29 mouse cellular contexts compared by ENCODE assay signal in the genomic region with DNA sequence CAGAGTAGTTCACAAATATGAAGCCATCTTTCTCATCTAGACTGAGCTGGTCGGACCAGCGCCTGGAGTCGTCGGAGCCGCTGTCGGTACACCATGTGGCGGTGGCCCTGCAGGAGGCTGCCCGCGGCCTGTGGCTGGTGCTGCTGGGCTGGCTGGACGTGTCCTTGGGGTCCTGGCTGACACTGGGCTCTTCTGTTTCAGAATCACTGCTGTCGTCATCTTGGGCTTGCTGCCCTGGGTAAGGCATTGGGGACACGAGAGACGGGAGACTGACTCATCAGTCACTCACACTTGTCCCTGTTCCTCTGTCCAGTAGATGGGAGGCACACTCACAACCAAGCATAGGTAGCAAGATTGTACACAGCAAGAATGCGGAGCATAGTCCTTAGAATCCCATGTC.
A peak's percentile ranks its signal among the peaks of the same experiment; 100 is the strongest.
DNase-seq lines count a peak whose midpoint lies in the region; ATAC-seq and TF ChIP-seq lines count a peak whose summit lies in the region.
"Had no signal": no experiment of that assay in that cellular context is flagged by ENCODE, and none has a peak within 500 bp of the region (broad histone marks: within the 10 kb centered on the region; RNA-seq: fewer than 3 reads in every experiment).

No protein-coding gene starts in this region.

- no peaks in the 10 kb centered on the region for H3K27me3 ChIP-seq in midbrain, embryonic 14.5 days (ENCODE audit: control insufficient read depth, insufficient read depth, low read length)
- H3K27me3 ChIP-seq: embryonic facial prominence, embryonic 13.5 days; forebrain, embryonic 12.5 days; forebrain, embryonic 15.5 days; heart, embryonic 13.5 days; hindbrain, embryonic 12.5 days; hindbrain, embryonic 15.5 days; Patski had no signal

- H3K36me3 ChIP-seq in ES-E14 (ENCODE audit: control insufficient read depth, insufficient read depth, low read length, poor library complexity, severe bottlenecking), result peaks cover 60% of the 10 kb centered on the region
- H3K36me3 ChIP-seq in midbrain, embryonic 14.5 days (ENCODE audit: control insufficient read depth, insufficient read depth, low read length), result peaks cover 100% of the 10 kb centered on the region
- H3K36me3 ChIP-seq: G1E had no signal

- DNase-seq in ES-E14 (ENCODE audit: low read depth, low spot score), result no peak
- DNase-seq in adrenal gland, adult 18-20 months (ENCODE audit: low spot score in 2 of 2), result peak; percentile 35 to 53
- DNase-seq in adrenal gland, postnatal 10 days, result peak; percentile 81
- DNase-seq in adrenal gland, postnatal 36 days, result peak; percentile 88 to 93
- no peak for DNase-seq in frontal cortex, postnatal 10 days (ENCODE audit: low spot score in 2 of 2)
- DNase-seq in layer of hippocampus, postnatal 10 days (ENCODE audit: low spot score in 2 of 2), result no peak
- no peak for DNase-seq in urinary bladder, postnatal 14 days (ENCODE audit: low spot score)
- DNase-seq in midbrain, embryonic 14.5 days, result no peak
- DNase-seq: cerebellum, adult 18-20 months; cerebellum, postnatal 10 days; cerebellum, postnatal 36 days; embryo, embryonic 11 days; gastrocnemius, postnatal 10 days; gastrocnemius, postnatal 36 days; heart, adult 2 months; heart, postnatal 14 days had no signal

- H3K4me1 ChIP-seq in ES-E14 (ENCODE audit: control insufficient read depth in 2 of 2, insufficient read depth in 2 of 2, low read length in 2 of 2, poor library complexity in 1 of 2), result peaks cover 11 to 31% of the 10 kb centered on the region in 2 experiments; a peak in 3 of 4 replicates
- H3K4me1 ChIP-seq in midbrain, embryonic 14.5 days (ENCODE audit: control insufficient read depth, insufficient read depth, low read length), result no peaks in the 10 kb centered on the region
- H3K4me1 ChIP-seq: embryonic facial prominence, embryonic 10.5 days; embryonic facial prominence, embryonic 13.5 days; forebrain, embryonic 12.5 days; forebrain, embryonic 15.5 days; heart, embryonic 10.5 days; heart, embryonic 13.5 days; hindbrain, embryonic 12.5 days; hindbrain, embryonic 15.5 days had no signal

- H3K27ac ChIP-seq in ES-E14 (ENCODE audit: insufficient read depth, low read depth, low read length, poor library complexity, severe bottlenecking), result no peak overlapping the region
- no peak overlapping the region for H3K27ac ChIP-seq in midbrain, embryonic 14.5 days (replicated peaks; ENCODE audit: low read depth, low read length)
- H3K27ac ChIP-seq: embryonic facial prominence, embryonic 10.5 days; embryonic facial prominence, embryonic 13.5 days; forebrain, embryonic 12.5 days; forebrain, embryonic 15.5 days; heart, adult 2 months; heart, embryonic 10.5 days; heart, embryonic 13.5 days; hindbrain, embryonic 12.5 days; hindbrain, embryonic 15.5 days had no signal

- H3K9me3 ChIP-seq in ES-E14 (ENCODE audit: control insufficient read depth, insufficient read depth, low read depth, low read length), result no peaks in the 10 kb centered on the region
- no peaks in the 10 kb centered on the region for H3K9me3 ChIP-seq in midbrain, embryonic 14.5 days (ENCODE audit: control insufficient read depth, low read length)
- H3K9me3 ChIP-seq: embryonic facial prominence, embryonic 10.5 days; embryonic facial prominence, embryonic 13.5 days; forebrain, embryonic 12.5 days; forebrain, embryonic 15.5 days; heart, embryonic 10.5 days; heart, embryonic 13.5 days; hindbrain, embryonic 12.5 days; hindbrain, embryonic 15.5 days had no signal

- peak overlapping the region; percentile 19; the same call in 1 of the 2 replicates for H3K9ac ChIP-seq in ES-E14 (ENCODE audit: insufficient read depth, low read depth, low read length, poor library complexity, severe bottlenecking)
- H3K9ac ChIP-seq in midbrain, embryonic 14.5 days (replicated peaks; ENCODE audit: low read length), result no peak overlapping the region
- H3K9ac ChIP-seq: embryonic facial prominence, embryonic 13.5 days; forebrain, embryonic 12.5 days; forebrain, embryonic 15.5 days; heart, embryonic 13.5 days; hindbrain, embryonic 12.5 days; hindbrain, embryonic 15.5 days had no signal

- 94% methylated on average over 14 of the region's 14 CpGs for WGBS in midbrain, embryonic 14.5 days

- no peak overlapping the region for H3K4me3 ChIP-seq in ES-E14 (ENCODE audit: insufficient read depth in 1 of 2, low read depth in 1 of 2, low read length in 2 of 2, poor library complexity in 1 of 2, severe bottlenecking in 1 of 2)
- H3K4me3 ChIP-seq in midbrain, embryonic 14.5 days (replicated peaks; ENCODE audit: low read depth, low read length), result no peak overlapping the region
- H3K4me3 ChIP-seq: embryonic facial prominence, embryonic 10.5 days; embryonic facial prominence, embryonic 13.5 days; erythroblast, embryonic 14.5 days; forebrain, embryonic 12.5 days; forebrain, embryonic 15.5 days; heart, adult 2 months; heart, embryonic 10.5 days; heart, embryonic 13.5 days; hindbrain, embryonic 12.5 days; hindbrain, embryonic 15.5 days had no signal

- no peak overlapping the region for H3K4me2 ChIP-seq in midbrain, embryonic 14.5 days (ENCODE audit: low read length)
- H3K4me2 ChIP-seq: embryonic facial prominence, embryonic 13.5 days; forebrain, embryonic 12.5 days; forebrain, embryonic 15.5 days; heart, embryonic 13.5 days; hindbrain, embryonic 12.5 days; hindbrain, embryonic 15.5 days had no signal

- ATAC-seq in midbrain, embryonic 14.5 days (ENCODE audit: low FRiP score, low TSS enrichment), result no peak
- ATAC-seq: CD4-positive, CD25-positive, alpha-beta regulatory T cell, adult 4 months; forebrain, embryonic 15.5 days; intestine, postnatal 0 days; Patski had no signal

- in situ Hi-C loops in ES-E14 (cut with MboI; ENCODE audit: low sequenced_read_pairs in 2 of 2, unreplicated experiment in 2 of 2), result no loop called here

TF ChIP-seq in ES-E14, 5 proteins besides CTCF, POLR2A, EP300 and RAD21:
- TF ChIP-seq CHD2 (IDR thresholded peaks at IDR 0.05; ENCODE audit: low read depth, low read length) (no peak), ZC3H11A (IDR thresholded peaks at IDR 0.05; ENCODE audit: borderline replicate concordance, low read depth, low read length) (no peak), MAFK (IDR thresholded peaks at IDR 0.05; ENCODE audit: insufficient read depth, low read depth, low read length) (no peak), HCFC1 (IDR thresholded peaks at IDR 0.05; ENCODE audit: borderline replicate concordance, insufficient read depth, low read length) (no peak), ZNF384 (IDR thresholded peaks at IDR 0.05; ENCODE audit: low read depth, low read length) (no peak)

Comparison
In these comparisons a context has a peak if more than half of its experiments do, and no peak if none do; other contexts are left out.
1. DNase-seq: peak in adrenal gland, adult 18-20 months (2 of 2), adrenal gland, postnatal 10 days (single experiment) and adrenal gland, postnatal 36 days (2 of 2); none in ES-E14 (single experiment), frontal cortex, postnatal 10 days (0 of 2), layer of hippocampus, postnatal 10 days (0 of 2), urinary bladder, postnatal 14 days (single experiment) and midbrain, embryonic 14.5 days (single experiment).